Mouse (Mus musculus) lung, embryonic 15.5 days (tissue): Measurements from ENCODE around the gene Gm48552. TPM values are rescaled to one million over a fixed set of nuclear protein-coding genes. Genes with fewer than 3 reads are reported as not detected.

Experiments
- ATAC-seq: fragments of 200-750 bp; cut with Nextera tagmentation; 2 replicates; pipeline ENCODE4 v1.8.0; 2017; ENCODE audit warnings: moderate number of reproducible peaks, borderline replicate concordance; ENCODE audit not compliant: low FRiP score, low TSS enrichment; ENCODE audit errors: extremely low read depth
- H3K27ac ChIP-seq: fragments of 300-500 bp; sonication (generic); 2 replicates; pipeline ENCODE4 v1.5.1; 2015; ENCODE audit warnings: moderate library complexity, mild to moderate bottlenecking, inconsistent platforms
- H3K27me3 ChIP-seq: fragments of 300-500 bp; sonication (generic); 2 replicates; pipeline ENCODE4 v1.6.1; 2015; ENCODE audit warnings: inconsistent platforms
- H3K36me3 ChIP-seq: fragments of 300-500 bp; sonication (generic); 2 replicates; pipeline ENCODE4 v1.6.1; 2015; ENCODE audit warnings: inconsistent platforms
- H3K4me1 ChIP-seq: fragments of 300-500 bp; sonication (generic); 2 replicates; pipeline ENCODE4 v1.6.1; 2015; ENCODE audit warnings: inconsistent platforms
- H3K4me2 ChIP-seq: fragments of 300-500 bp; sonication (generic); 2 replicates; pipeline ENCODE4 v1.6.1; 2015; ENCODE audit warnings: inconsistent platforms, mild to moderate bottlenecking, moderate library complexity
- H3K4me3 ChIP-seq: fragments of 300-500 bp; sonication (generic); 2 replicates; pipeline ENCODE4 v1.5.1; 2015; ENCODE audit warnings: mild to moderate bottlenecking, inconsistent platforms
- H3K9ac ChIP-seq: fragments of 300-500 bp; sonication (generic); 2 replicates; pipeline ENCODE4 v1.6.1; 2015; ENCODE audit warnings: inconsistent platforms
- H3K9me3 ChIP-seq: fragments of 300-500 bp; sonication (generic); 2 replicates; pipeline ENCODE4 v1.6.1; 2016; ENCODE audit warnings: inconsistent platforms
- WGBS: fragments of 180-500 bp; shearing (Covaris S2); methylation state at CpG from one replicate; pipeline ENCODE4 v1.1.7; 2015; 5-methylcytosine and 5-hydroxymethylcytosine counted together
- polyA plus RNA-seq: library from polyadenylated mRNA; unstranded; fragments of >200 nt; fragmentation: Nextera tagmentation; extraction: Ambion mirVana; gene quantifications from 2 replicates; pipeline ENCODE4 v1.2.1, GENCODE M21; 2015

Gene Gm48552
- polyA plus RNA-seq, 1 experiment from 2014 or later: 2.3 TPM

GRCm38 (mm10) chr10:81351678-81352291 lies 37.0 kb upstream of the Gm48552 start:
- 0 out of 2 replicates have a peak, but pooled peaks cover 4% of the 10 kb centered on the region for H3K36me3 ChIP-seq
- WGBS: 16% methylated on average over 9 of the region's 9 CpGs
- no peaks in the 10 kb centered on the region for H3K27me3 ChIP-seq
- no peak overlapping the region for H3K9ac ChIP-seq
- no peak for ATAC-seq
- H3K9me3 ChIP-seq: no peaks in the 10 kb centered on the region
- H3K4me3 ChIP-seq: no peak overlapping the region
- H3K4me2 ChIP-seq: no peak overlapping the region
- H3K4me1 ChIP-seq: peaks cover 29% of the 10 kb centered on the region
- H3K27ac ChIP-seq: no peak overlapping the region

- Histone ChIP-seq H3K9me3 (no peaks in the 10 kb centered on the region), H3K27ac (no peak overlapping the region), H3K9ac (no peak overlapping the region), H3K27me3 (no peaks in the 10 kb centered on the region), H3K36me3 (no peaks in the 10 kb centered on the region), H3K4me2 (no peak overlapping the region), H3K4me3 (no peak overlapping the region), H3K4me1 (peaks cover 35% of the 10 kb centered on the region)
- 58% methylated on average over 9 of the region's 9 CpGs for WGBS
- no peak for ATAC-seq
These were observed 33.9 kb upstream of the Gm48552 start for GRCm38 (mm10) chr10:81354738-81355477.

GRCm38 (mm10) chr10:81355533-81355932 lies 33.3 kb upstream of the Gm48552 start:
- no peak overlapping the region for H3K9ac ChIP-seq
- peaks cover 38% of the 10 kb centered on the region for H3K4me1 ChIP-seq
- H3K27me3 ChIP-seq: no peaks in the 10 kb centered on the region
- no peak overlapping the region for H3K4me2 ChIP-seq
- no peaks in the 10 kb centered on the region; the same call in 1 of the 2 replicates for H3K36me3 ChIP-seq
- WGBS: 77% methylated on average over 4 of the region's 4 CpGs
- H3K4me3 ChIP-seq: no peak overlapping the region
- no peak for ATAC-seq
- no peak overlapping the region for H3K27ac ChIP-seq
- H3K9me3 ChIP-seq: no peaks in the 10 kb centered on the region

- no peak for ATAC-seq
- H3K9ac ChIP-seq: peak overlapping the region; percentile 77; the same call in 1 of the 2 replicates
- WGBS: 53% methylated on average over 12 of the region's 12 CpGs
These were observed 32.3 kb upstream of the Gm48552 start for GRCm38 (mm10) chr10:81356352-81356990.

GRCm38 (mm10) chr10:81356991-81357844 lies 31.6 kb upstream of the Gm48552 start, which contains the start of gene Mfsd12:
Gene Mfsd12, plus strand, starts transcription at chr10:81357491.
- Histone ChIP-seq H3K27me3 (no peaks in the 10 kb centered on the region), H3K4me3 (peak within 1 kb of the TSS; percentile 87), H3K9me3 (no peaks in the 10 kb centered on the region), H3K27ac (peak within 1 kb of the TSS; percentile 73), H3K36me3 (no peaks in the 10 kb centered on the region; the same call in 1 of the 2 replicates), H3K4me1 (peaks cover 50% of the 10 kb centered on the region), H3K9ac (peak within 1 kb of the TSS; percentile 77), H3K4me2 (peak within 1 kb of the TSS; percentile 99)
- ATAC-seq: peak; percentile 84
- WGBS: 2% methylated on average over 79 of the region's 79 CpGs

More at GRCm38 (mm10) chr10:81356352-81356990, 32.3 kb upstream of the Gm48552 start:
- no peaks in the 10 kb centered on the region for H3K9me3 ChIP-seq
- H3K27me3 ChIP-seq: no peaks in the 10 kb centered on the region
- H3K36me3 ChIP-seq: no peaks in the 10 kb centered on the region; the same call in 1 of the 2 replicates
- peak overlapping the region; percentile 99 for H3K4me2 ChIP-seq
- H3K4me1 ChIP-seq: peaks cover 43% of the 10 kb centered on the region
- peak overlapping the region; percentile 87 for H3K4me3 ChIP-seq
- peak overlapping the region; percentile 6; the same call in 1 of the 2 replicates for H3K27ac ChIP-seq

GRCm38 (mm10) chr10:81358209-81358608 lies 30.6 kb upstream of the Gm48552 start:
- no peaks in the 10 kb centered on the region; the same call in 1 of the 2 replicates for H3K27me3 ChIP-seq
- no peak for ATAC-seq
- peak overlapping the region; percentile 73 for H3K27ac ChIP-seq
- H3K4me3 ChIP-seq: peak overlapping the region; percentile 87
- WGBS: 22% methylated on average over 4 of the region's 4 CpGs
- peaks cover 59% of the 10 kb centered on the region for H3K4me1 ChIP-seq
- peak overlapping the region; percentile 99 for H3K4me2 ChIP-seq
- H3K36me3 ChIP-seq: no peaks in the 10 kb centered on the region; the same call in 1 of the 2 replicates
- H3K9me3 ChIP-seq: no peaks in the 10 kb centered on the region
- peak overlapping the region; percentile 77 for H3K9ac ChIP-seq

- Histone ChIP-seq H3K36me3 (no peaks in the 10 kb centered on the region; the same call in 1 of the 2 replicates), H3K4me1 (peaks cover 66% of the 10 kb centered on the region), H3K9me3 (no peaks in the 10 kb centered on the region), H3K4me2 (peak overlapping the region; percentile 99), H3K27ac (peak overlapping the region; percentile 73), H3K4me3 (peak overlapping the region; percentile 87), H3K9ac (no peak overlapping the region; the same call in 1 of the 2 replicates), H3K27me3 (peaks cover 5% of the 10 kb centered on the region; the same call in 1 of the 2 replicates)
- no peak for ATAC-seq
- WGBS: 66% methylated on average over 1 of the region's 1 CpGs
These were observed 30.0 kb upstream of the Gm48552 start for GRCm38 (mm10) chr10:81358841-81359240.

DNA sequence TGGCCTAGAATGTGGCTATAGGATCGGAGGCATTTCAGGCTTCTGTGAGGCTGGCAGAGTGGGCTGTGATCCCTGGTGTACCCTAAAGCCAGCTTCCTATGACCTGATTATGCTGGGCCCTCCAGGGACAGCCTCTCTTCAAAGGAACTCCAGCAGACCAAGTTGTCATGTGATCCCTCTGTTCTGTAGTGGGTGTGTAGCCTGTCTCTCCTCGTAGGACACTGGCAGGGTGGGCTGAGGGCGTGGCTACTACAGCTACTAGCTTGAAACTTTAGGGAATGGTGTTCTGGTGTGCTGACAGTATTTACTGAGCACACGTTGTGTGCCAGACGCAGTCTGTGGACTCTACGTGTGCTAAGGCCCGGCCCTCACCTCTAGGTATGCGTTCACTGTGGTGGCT lies 28.1 kb upstream of the Gm48552 start:
- peak overlapping the region; percentile 35 for H3K27ac ChIP-seq
- H3K9ac ChIP-seq: 0 out of 2 replicates have a peak overlapping the region, but pooled peaks have one; percentile 3
- H3K4me1 ChIP-seq: peaks cover 85% of the 10 kb centered on the region
- H3K9me3 ChIP-seq: no peaks in the 10 kb centered on the region
- peak overlapping the region; percentile 3; the same call in 1 of the 2 replicates for H3K4me2 ChIP-seq
- no peaks in the 10 kb centered on the region; the same call in 1 of the 2 replicates for H3K36me3 ChIP-seq
- no peak for ATAC-seq
- peaks cover 6% of the 10 kb centered on the region; the same call in 1 of the 2 replicates for H3K27me3 ChIP-seq
- 61% methylated on average over 8 of the region's 8 CpGs for WGBS
- no peak overlapping the region for H3K4me3 ChIP-seq

DNA sequence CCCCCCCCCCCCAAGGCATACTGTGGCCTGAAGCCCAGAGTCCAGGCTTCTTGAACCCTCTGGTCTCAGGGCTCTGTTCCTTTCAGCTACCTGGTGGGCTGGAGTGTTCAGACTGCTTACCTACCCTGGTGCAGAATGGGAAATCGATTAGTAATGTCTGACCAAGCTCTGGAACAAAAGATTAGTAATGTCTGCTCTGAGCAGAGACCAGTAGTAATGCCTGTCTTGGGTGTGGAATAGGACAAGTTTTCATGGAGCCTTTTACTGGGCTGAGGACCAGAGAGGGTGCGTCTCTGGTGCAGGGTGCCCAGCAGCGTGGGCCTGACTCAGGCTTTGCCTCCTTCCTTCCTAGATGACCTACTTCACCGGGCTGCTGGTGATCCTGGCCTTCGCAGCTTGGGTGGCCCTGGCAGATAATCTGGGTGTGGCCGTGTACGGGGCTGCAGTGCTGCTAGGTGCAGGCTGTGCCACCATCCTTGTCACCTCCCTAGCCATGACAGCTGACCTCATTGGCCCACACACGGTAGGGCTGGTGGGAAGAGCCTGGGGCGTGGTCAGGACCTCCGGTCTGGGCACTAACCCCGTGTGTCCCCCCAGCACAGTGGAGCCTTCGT lies 26.4 kb upstream of the Gm48552 start:
- peaks cover 6% of the 10 kb centered on the region; the same call in 1 of the 2 replicates for H3K27me3 ChIP-seq
- peaks cover 77% of the 10 kb centered on the region for H3K4me1 ChIP-seq
- peak overlapping the region; percentile 59 for H3K4me2 ChIP-seq
- 0 out of 2 replicates have a peak overlapping the region, but pooled peaks have one; percentile 3 for H3K9ac ChIP-seq
- H3K9me3 ChIP-seq: no peaks in the 10 kb centered on the region
- peak overlapping the region; percentile 2; the same call in 1 of the 2 replicates for H3K4me3 ChIP-seq
- peaks cover 11% of the 10 kb centered on the region for H3K36me3 ChIP-seq
- ATAC-seq: peak; percentile 20; the same call in 1 of the 2 replicates
- WGBS: 46% methylated on average over 12 of the region's 12 CpGs
- peak overlapping the region; percentile 88 for H3K27ac ChIP-seq

- Histone ChIP-seq H3K27me3 (peaks cover 6% of the 10 kb centered on the region; the same call in 1 of the 2 replicates), H3K4me2 (peak overlapping the region; percentile 59), H3K9ac (peak overlapping the region; percentile 12; the same call in 1 of the 2 replicates), H3K27ac (peak overlapping the region; percentile 88), H3K36me3 (peaks cover 24% of the 10 kb centered on the region), H3K4me3 (peak overlapping the region; percentile 28), H3K9me3 (no peaks in the 10 kb centered on the region), H3K4me1 (peaks cover 66% of the 10 kb centered on the region)
- ATAC-seq: no peak
- 8% methylated on average over 54 of the region's 54 CpGs for WGBS
These were observed 25.1 kb upstream of the Gm48552 start for GRCm38 (mm10) chr10:81363436-81364346.
